Mouse (Mus musculus) intestine, embryonic 16.5 days (tissue): ENCODE measurements around the gene Gm36079. TPM values are rescaled to one million over a fixed set of nuclear protein-coding genes. Genes with fewer than 3 reads are reported as not detected.
"Not testable (repeated sequence)": the region's sequence is repeated elsewhere in the genome, so short reads cannot be mapped to it uniquely, and the experiment has no call there.

Experiments
- ATAC-seq: fragments of 200-750 bp; cut with Nextera tagmentation; 2 replicates; pipeline ENCODE4 v1.8.0; 2017; ENCODE audit warnings: moderate TSS enrichment, moderate library complexity
- H3K27ac ChIP-seq: fragments of 300-500 bp; sonication (generic); 2 replicates; pipeline ENCODE4 v1.5.1; 2014; ENCODE audit warnings: mild to moderate bottlenecking, low read length
- H3K27me3 ChIP-seq: fragments of 300-500 bp; sonication (generic); replicated peaks from 2 replicates; pipeline ENCODE4 v1.6.1; 2014; ENCODE audit warnings: low read length, control low read depth, mixed read lengths; ENCODE audit not compliant: control insufficient read depth, insufficient read depth
- H3K36me3 ChIP-seq: fragments of 300-500 bp; sonication (generic); 2 replicates; pipeline ENCODE4 v1.6.1; 2014; ENCODE audit warnings: low read length, control low read depth; ENCODE audit not compliant: control insufficient read depth, insufficient read depth
- H3K4me1 ChIP-seq: fragments of 300-500 bp; sonication (generic); 2 replicates; pipeline ENCODE4 v1.6.1; 2014; ENCODE audit warnings: low read length, control low read depth, mixed read lengths; ENCODE audit not compliant: control insufficient read depth, insufficient read depth
- H3K4me2 ChIP-seq: fragments of 300-500 bp; sonication (generic); 2 replicates; pipeline ENCODE4 v1.6.1; 2014; ENCODE audit warnings: low read depth, low read length, control low read depth
- H3K4me3 ChIP-seq: fragments of 300-500 bp; sonication (generic); 2 replicates; pipeline ENCODE4 v1.5.1; 2014; ENCODE audit warnings: mild to moderate bottlenecking, low read length
- H3K9ac ChIP-seq: fragments of 300-500 bp; sonication (generic); 2 replicates; pipeline ENCODE4 v1.6.1; 2014; ENCODE audit warnings: low read depth, low read length
- H3K9me3 ChIP-seq: fragments of 300-500 bp; sonication (generic); 2 replicates; pipeline ENCODE4 v1.6.1; 2016; ENCODE audit warnings: low read length, control low read depth; ENCODE audit not compliant: control insufficient read depth
- WGBS: fragments of 180-500 bp; shearing (Covaris S2); extraction: QIAGEN DNeasy Blood & Tissue Kit; methylation state at CpG from one replicate; pipeline ENCODE4 v1.1.7; 2014; 5-methylcytosine and 5-hydroxymethylcytosine counted together
- polyA plus RNA-seq: library from polyadenylated mRNA; unstranded; fragments of >200 nt; fragmentation: Nextera tagmentation; extraction: Ambion mirVana; gene quantifications from 2 replicates; pipeline ENCODE4 v1.2.1, GENCODE M21; 2015

The Gm36079 gene
- polyA plus RNA-seq, 1 experiment from 2014 or later: not detected

DNA sequence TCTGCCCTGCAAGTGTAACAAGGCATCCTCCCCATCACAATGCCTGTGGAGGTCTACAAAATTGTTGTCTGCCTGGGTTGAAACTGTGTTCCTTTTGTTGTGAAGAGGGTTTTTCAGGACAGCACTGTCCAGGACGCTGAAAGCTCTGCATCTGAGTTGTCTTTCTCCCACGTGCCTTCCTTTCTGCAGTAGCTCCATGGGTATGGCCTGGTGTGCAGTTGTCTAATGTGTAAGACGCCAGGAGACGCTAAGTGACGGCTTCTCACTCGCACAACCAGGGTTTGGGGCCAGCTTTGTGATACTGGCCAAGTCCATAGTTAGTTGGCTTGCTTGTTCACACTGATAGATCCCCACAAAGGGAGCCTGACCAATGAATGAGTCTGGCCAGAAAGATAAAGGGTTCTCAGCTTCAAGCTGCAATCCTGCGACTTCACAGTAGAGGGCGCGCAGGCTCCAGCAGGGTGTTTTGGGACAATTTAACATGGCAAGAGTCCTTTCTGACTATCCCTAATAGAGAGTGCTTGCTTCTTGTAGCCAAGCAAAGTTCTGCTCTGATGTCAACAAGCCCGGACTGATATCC lies 34.8 kb downstream of the Gm36079 start:
- no CpG with 5 or more reads among the region's 10 CpGs for WGBS
- not testable (repeated sequence) for H3K36me3 ChIP-seq, H3K27me3 ChIP-seq, H3K9me3 ChIP-seq, H3K9ac ChIP-seq, H3K4me1 ChIP-seq, H3K27ac ChIP-seq, H3K4me2 ChIP-seq, ATAC-seq, H3K4me3 ChIP-seq

DNA sequence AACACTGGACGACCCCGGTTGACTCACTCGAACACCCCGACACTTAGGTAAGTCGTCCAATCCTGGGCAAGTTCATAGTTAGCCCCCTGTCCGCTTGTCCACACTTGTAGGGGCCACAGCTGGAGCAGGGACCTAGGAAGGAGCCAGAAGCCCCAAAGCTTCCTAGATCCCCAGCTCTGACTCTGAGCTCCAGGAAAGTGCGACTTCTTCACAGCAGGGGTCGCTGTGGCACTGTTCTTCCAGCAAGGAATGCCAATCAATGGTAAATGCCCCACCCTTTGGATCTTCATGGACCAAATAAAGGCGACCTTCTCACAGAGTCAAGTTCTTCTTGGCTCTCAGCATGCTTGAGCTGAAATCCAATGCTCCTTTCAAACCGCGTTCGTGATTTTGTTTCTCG lies 35.5 kb downstream of the Gm36079 start:
- not testable (repeated sequence) for H3K9me3 ChIP-seq, H3K36me3 ChIP-seq, H3K27me3 ChIP-seq, H3K4me3 ChIP-seq, H3K4me2 ChIP-seq, ATAC-seq, H3K27ac ChIP-seq, H3K9ac ChIP-seq, H3K4me1 ChIP-seq
- WGBS: no CpG with 5 or more reads among the region's 13 CpGs

Other genes starting within 250 kb of the Gm36079 start
- gene Zfp131, start 236.1 kb downstream of the Gm36079 start, polyA plus RNA-seq: 18.0 and 21.4 TPM in 2 replicates
- gene AF067063, start 196.8 kb downstream of the Gm36079 start, polyA plus RNA-seq: not detected in 2 replicates
- not detected in 2 replicates for gene D13Ertd608e, start 191.0 kb downstream of the Gm36079 start, polyA plus RNA-seq
- gene Tcstv1, start 132.2 kb downstream of the Gm36079 start, polyA plus RNA-seq: not detected in 2 replicates
- not detected in 2 replicates for gene Gm21761, start 97.7 kb downstream of the Gm36079 start, polyA plus RNA-seq
- not detected in 2 replicates for gene B020031M17Rik, start 76.2 kb downstream of the Gm36079 start, polyA plus RNA-seq
- not detected in 2 replicates for gene Gm21188, start 25.2 kb upstream of the Gm36079 start, polyA plus RNA-seq
- gene Gm20767, start 113.2 kb upstream of the Gm36079 start, polyA plus RNA-seq: not detected in 2 replicates
- not detected in 2 replicates for gene Gm21818, start 145.4 kb upstream of the Gm36079 start, polyA plus RNA-seq
- gene Gm21762, start 188.9 kb upstream of the Gm36079 start, polyA plus RNA-seq: not detected in 2 replicates
- not detected in 2 replicates for gene Gm21731, start 212.1 kb upstream of the Gm36079 start, polyA plus RNA-seq
- gene AF067061, start 236.1 kb upstream of the Gm36079 start, polyA plus RNA-seq: not detected in 2 replicates